Comparison of ENCODE assay signal across 11 mouse cellular contexts in genomic region chr4:55136283-55136682, GRCm38 (mm10).
A peak's percentile ranks its signal among the peaks of the same experiment; 100 is the strongest.
DNase-seq lines count a peak whose midpoint lies in the region; ATAC-seq and TF ChIP-seq lines count a peak whose summit lies in the region.
"Had no signal": no experiment of that assay in that cellular context is flagged by ENCODE, and none has a peak within 500 bp of the region (broad histone marks: within the 10 kb centered on the region; RNA-seq: fewer than 3 reads in every experiment).

No protein-coding gene starts in this region.

- H3K4me3 ChIP-seq in hindbrain, postnatal 0 days (ENCODE audit: low read length), result no peak overlapping the region
- H3K4me3 ChIP-seq: left cerebral cortex, adult 2 months had no signal

- no peaks in the 10 kb centered on the region for H3K36me3 ChIP-seq in hindbrain, postnatal 0 days (ENCODE audit: insufficient read depth, low read length)

- 7% methylated on average over 9 of the region's 9 CpGs for WGBS in hindbrain, postnatal 0 days

- H3K9me3 ChIP-seq in hindbrain, postnatal 0 days (ENCODE audit: low read length), result no peaks in the 10 kb centered on the region

- peak; percentile 14 for DNase-seq in kidney, postnatal 10 days
- DNase-seq in kidney, adult 18-20 months, result no peak
- DNase-seq in embryo, embryonic 10 days (ENCODE audit: low spot score), result peak; percentile 57
- peak; percentile 43 for DNase-seq in hindbrain, postnatal 0 days (ENCODE audit: low spot score)
- DNase-seq in retina, postnatal 1 day, result peak; percentile 25
- DNase-seq in gastrocnemius, adult 18-20 months (ENCODE audit: low spot score), result no peak
- no peak for DNase-seq in left cerebral cortex, postnatal 25 days (ENCODE audit: low spot score in 2 of 2)
- DNase-seq: adrenal gland, postnatal 36 days; cerebellum, postnatal 25 days; heart, postnatal 4 days had no signal

- TF ChIP-seq CTCF in hindbrain, postnatal 0 days (IDR thresholded peaks at IDR 0.05; ENCODE audit: low read depth), result no peak

- no peaks in the 10 kb centered on the region for H3K4me1 ChIP-seq in hindbrain, postnatal 0 days (ENCODE audit: insufficient read depth, low read length)

- no peak for ATAC-seq in hindbrain, postnatal 0 days

- no peak overlapping the region for H3K27ac ChIP-seq in hindbrain, postnatal 0 days
- H3K27ac ChIP-seq: left cerebral cortex, adult 2 months had no signal

- no peaks in the 10 kb centered on the region for H3K27me3 ChIP-seq in hindbrain, postnatal 0 days (ENCODE audit: insufficient read depth, low read length)

- peak overlapping the region; percentile 13; the same call in 1 of the 2 replicates for H3K4me2 ChIP-seq in hindbrain, postnatal 0 days (ENCODE audit: low read depth, low read length)

- intact Hi-C loops in left cerebral cortex, postnatal 25 days (cut with DNase I), result no loop called here

- H3K9ac ChIP-seq in hindbrain, postnatal 0 days (replicated peaks; ENCODE audit: low read length), result no peak overlapping the region

Comparison
In these comparisons a context has a peak if more than half of its experiments do, and no peak if none do; other contexts are left out.
1. DNase-seq: peak in kidney, postnatal 10 days (single experiment), embryo, embryonic 10 days (single experiment), hindbrain, postnatal 0 days (single experiment) and retina, postnatal 1 day (single experiment); none in kidney, adult 18-20 months (single experiment), gastrocnemius, adult 18-20 months (single experiment) and left cerebral cortex, postnatal 25 days (0 of 2).